Mouse (Mus musculus): ENCODE measurements around the gene Fyco1. TPM values are rescaled to one million over a fixed set of nuclear protein-coding genes. Genes with fewer than 3 reads are reported as not detected.

The Fyco1 gene
- polyA plus RNA-seq, 1 experiment from 2014 or later = 14.7 TPM

- peak; percentile 79 for ATAC-seq (ENCODE audit: insufficient read depth, low FRiP score)
- under 1% methylated on average over 27 of the region's 27 CpGs for WGBS
- no peaks in the 10 kb centered on the region for H3K9me3 ChIP-seq (replicated peaks; ENCODE audit: control insufficient read depth, low read length)
- no peaks in the 10 kb centered on the region for H3K27me3 ChIP-seq (ENCODE audit: control insufficient read depth, insufficient read depth, low read length)
- peak overlapping the region; percentile 97 for H3K27ac ChIP-seq (ENCODE audit: low read length)
- H3K4me1 ChIP-seq (ENCODE audit: control insufficient read depth, insufficient read depth, low read length) = peaks cover 11% of the 10 kb centered on the region
- no peaks in the 10 kb centered on the region for H3K36me3 ChIP-seq (ENCODE audit: control insufficient read depth, insufficient read depth, low read length)
- peak overlapping the region; percentile 93 for H3K9ac ChIP-seq (ENCODE audit: low read length)
- peak overlapping the region; percentile 78 for H3K4me2 ChIP-seq (ENCODE audit: low read depth, low read length)
- H3K4me3 ChIP-seq (replicated peaks; ENCODE audit: low read length) = peak overlapping the region; percentile 88
These were observed 512 bp downstream of the Fyco1 start for GRCm38 (mm10) chr9:123851062-123851712.

- H3K27ac ChIP-seq (ENCODE audit: low read length) = peak overlapping the region; percentile 97
- no peaks in the 10 kb centered on the region for H3K27me3 ChIP-seq (ENCODE audit: control insufficient read depth, insufficient read depth, low read length)
- H3K9ac ChIP-seq (ENCODE audit: low read length) = peak overlapping the region; percentile 93
- WGBS = 9% methylated on average over 2 of the region's 2 CpGs
- peaks cover 11% of the 10 kb centered on the region for H3K4me1 ChIP-seq (ENCODE audit: control insufficient read depth, insufficient read depth, low read length)
- no peak for ATAC-seq (ENCODE audit: insufficient read depth, low FRiP score)
- peak overlapping the region; percentile 78 for H3K4me2 ChIP-seq (ENCODE audit: low read depth, low read length)
- H3K4me3 ChIP-seq (replicated peaks; ENCODE audit: low read length) = peak overlapping the region; percentile 88
- H3K9me3 ChIP-seq (replicated peaks; ENCODE audit: control insufficient read depth, low read length) = no peaks in the 10 kb centered on the region
- no peaks in the 10 kb centered on the region for H3K36me3 ChIP-seq (ENCODE audit: control insufficient read depth, insufficient read depth, low read length)
These were observed 1.0 kb downstream of the Fyco1 start for GRCm38 (mm10) chr9:123850705-123851061.

GRCm38 (mm10) chr9:123849976-123850695 lies 1.6 kb downstream of the Fyco1 start:
- Histone ChIP-seq H3K36me3 (ENCODE audit: control insufficient read depth, insufficient read depth, low read length) (no peaks in the 10 kb centered on the region), H3K4me3 (replicated peaks; ENCODE audit: low read length) (no peak overlapping the region), H3K9me3 (replicated peaks; ENCODE audit: control insufficient read depth, low read length) (no peaks in the 10 kb centered on the region), H3K9ac (ENCODE audit: low read length) (no peak overlapping the region), H3K4me2 (ENCODE audit: low read depth, low read length) (peak overlapping the region; percentile 78; the same call in 1 of the 2 replicates), H3K4me1 (ENCODE audit: control insufficient read depth, insufficient read depth, low read length) (peaks cover 14% of the 10 kb centered on the region), H3K27me3 (ENCODE audit: control insufficient read depth, insufficient read depth, low read length) (no peaks in the 10 kb centered on the region), H3K27ac (ENCODE audit: low read length) (no peak overlapping the region)
- 50% methylated on average over 2 of the region's 2 CpGs for WGBS
- ATAC-seq (ENCODE audit: insufficient read depth, low FRiP score) = no peak

- Histone ChIP-seq H3K4me2 (ENCODE audit: low read depth, low read length) (no peak overlapping the region), H3K9ac (ENCODE audit: low read length) (no peak overlapping the region), H3K27me3 (ENCODE audit: control insufficient read depth, insufficient read depth, low read length) (no peaks in the 10 kb centered on the region), H3K4me1 (ENCODE audit: control insufficient read depth, insufficient read depth, low read length) (peaks cover 11% of the 10 kb centered on the region; the same call in 1 of the 2 replicates), H3K9me3 (replicated peaks; ENCODE audit: control insufficient read depth, low read length) (no peaks in the 10 kb centered on the region), H3K27ac (ENCODE audit: low read length) (no peak overlapping the region), H3K36me3 (ENCODE audit: control insufficient read depth, insufficient read depth, low read length) (no peaks in the 10 kb centered on the region), H3K4me3 (replicated peaks; ENCODE audit: low read length) (no peak overlapping the region)
- ATAC-seq (ENCODE audit: insufficient read depth, low FRiP score) = no peak
- WGBS = 78% methylated on average over 1 of the region's 1 CpGs
These were observed 5.2 kb downstream of the Fyco1 start for GRCm38 (mm10) chr9:123846490-123846889.

- 38% methylated on average over 3 of the region's 3 CpGs for WGBS
- no peak overlapping the region for H3K4me2 ChIP-seq (ENCODE audit: low read depth, low read length)
- H3K4me3 ChIP-seq (replicated peaks; ENCODE audit: low read length) = no peak overlapping the region
- no peak overlapping the region for H3K9ac ChIP-seq (ENCODE audit: low read length)
- no peak overlapping the region; the same call in 1 of the 2 replicates for H3K27ac ChIP-seq (ENCODE audit: low read length)
- H3K27me3 ChIP-seq (ENCODE audit: control insufficient read depth, insufficient read depth, low read length) = no peaks in the 10 kb centered on the region
- no peaks in the 10 kb centered on the region for H3K36me3 ChIP-seq (ENCODE audit: control insufficient read depth, insufficient read depth, low read length)
- ATAC-seq (ENCODE audit: insufficient read depth, low FRiP score) = 0 out of 2 replicates have a peak, but pooled peaks have one; percentile 44
- H3K9me3 ChIP-seq (replicated peaks; ENCODE audit: control insufficient read depth, low read length) = no peaks in the 10 kb centered on the region
- H3K4me1 ChIP-seq (ENCODE audit: control insufficient read depth, insufficient read depth, low read length) = peaks cover 5% of the 10 kb centered on the region; the same call in 1 of the 2 replicates
These were observed 6.6 kb downstream of the Fyco1 start for GRCm38 (mm10) chr9:123845120-123845519.

- WGBS = 86% methylated on average over 3 of the region's 3 CpGs
- no peaks in the 10 kb centered on the region for H3K36me3 ChIP-seq (ENCODE audit: control insufficient read depth, insufficient read depth, low read length)
- H3K27me3 ChIP-seq (ENCODE audit: control insufficient read depth, insufficient read depth, low read length) = no peaks in the 10 kb centered on the region
- no peak for ATAC-seq (ENCODE audit: insufficient read depth, low FRiP score)
- no peak overlapping the region for H3K27ac ChIP-seq (ENCODE audit: low read length)
- peaks cover 3% of the 10 kb centered on the region; the same call in 1 of the 2 replicates for H3K4me1 ChIP-seq (ENCODE audit: control insufficient read depth, insufficient read depth, low read length)
- H3K9me3 ChIP-seq (replicated peaks; ENCODE audit: control insufficient read depth, low read length) = no peaks in the 10 kb centered on the region
- no peak overlapping the region for H3K4me3 ChIP-seq (replicated peaks; ENCODE audit: low read length)
- H3K9ac ChIP-seq (ENCODE audit: low read length) = no peak overlapping the region
- no peak overlapping the region for H3K4me2 ChIP-seq (ENCODE audit: low read depth, low read length)
These were observed 7.2 kb downstream of the Fyco1 start for GRCm38 (mm10) chr9:123844468-123844867.

GRCm38 (mm10) chr9:123840243-123840642 lies 11.5 kb downstream of the Fyco1 start:
- Histone ChIP-seq H3K27me3 (ENCODE audit: control insufficient read depth, insufficient read depth, low read length) (no peaks in the 10 kb centered on the region), H3K4me1 (ENCODE audit: control insufficient read depth, insufficient read depth, low read length) (no peaks in the 10 kb centered on the region), H3K9ac (ENCODE audit: low read length) (no peak overlapping the region), H3K4me3 (replicated peaks; ENCODE audit: low read length) (no peak overlapping the region), H3K9me3 (replicated peaks; ENCODE audit: control insufficient read depth, low read length) (no peaks in the 10 kb centered on the region), H3K27ac (ENCODE audit: low read length) (no peak overlapping the region), H3K4me2 (ENCODE audit: low read depth, low read length) (no peak overlapping the region), H3K36me3 (ENCODE audit: control insufficient read depth, insufficient read depth, low read length) (peaks cover 5% of the 10 kb centered on the region; the same call in 1 of the 2 replicates)
- 88% methylated on average over 6 of the region's 6 CpGs for WGBS
- ATAC-seq (ENCODE audit: insufficient read depth, low FRiP score) = no peak

GRCm38 (mm10) chr9:123835851-123836250 lies 15.8 kb downstream of the Fyco1 start:
- ATAC-seq (ENCODE audit: insufficient read depth, low FRiP score) = no peak
- H3K9me3 ChIP-seq (replicated peaks; ENCODE audit: control insufficient read depth, low read length) = no peaks in the 10 kb centered on the region
- H3K27ac ChIP-seq (ENCODE audit: low read length) = no peak overlapping the region
- H3K27me3 ChIP-seq (ENCODE audit: control insufficient read depth, insufficient read depth, low read length) = no peaks in the 10 kb centered on the region
- no peak overlapping the region for H3K9ac ChIP-seq (ENCODE audit: low read length)
- peaks cover 8% of the 10 kb centered on the region for H3K36me3 ChIP-seq (ENCODE audit: control insufficient read depth, insufficient read depth, low read length)
- no peak overlapping the region for H3K4me2 ChIP-seq (ENCODE audit: low read depth, low read length)
- no peak overlapping the region for H3K4me3 ChIP-seq (replicated peaks; ENCODE audit: low read length)
- 89% methylated on average over 3 of the region's 3 CpGs for WGBS
- no peaks in the 10 kb centered on the region for H3K4me1 ChIP-seq (ENCODE audit: control insufficient read depth, insufficient read depth, low read length)

- H3K36me3 ChIP-seq (ENCODE audit: control insufficient read depth, insufficient read depth, low read length) = peaks cover 10% of the 10 kb centered on the region
- ATAC-seq (ENCODE audit: insufficient read depth, low FRiP score) = no peak
- 89% methylated on average over 4 of the region's 4 CpGs for WGBS
- no peak overlapping the region for H3K4me2 ChIP-seq (ENCODE audit: low read depth, low read length)
- H3K4me3 ChIP-seq (replicated peaks; ENCODE audit: low read length) = no peak overlapping the region
- H3K27ac ChIP-seq (ENCODE audit: low read length) = no peak overlapping the region
- no peaks in the 10 kb centered on the region for H3K4me1 ChIP-seq (ENCODE audit: control insufficient read depth, insufficient read depth, low read length)
- no peak overlapping the region for H3K9ac ChIP-seq (ENCODE audit: low read length)
- no peaks in the 10 kb centered on the region for H3K27me3 ChIP-seq (ENCODE audit: control insufficient read depth, insufficient read depth, low read length)
- H3K9me3 ChIP-seq (replicated peaks; ENCODE audit: control insufficient read depth, low read length) = no peaks in the 10 kb centered on the region
These were observed 22.8 kb downstream of the Fyco1 start for GRCm38 (mm10) chr9:123828916-123829315.

Data from stomach, embryonic 16.5 days (tissue).